Mouse (Mus musculus) small intestine, adult 2 months (tissue): Measurements from ENCODE around the gene Gm3043. TPM values are rescaled to one million over a fixed set of nuclear protein-coding genes. Genes with fewer than 3 reads are reported as not detected.
"Not testable (repeated sequence)": the region's sequence is repeated elsewhere in the genome, so short reads cannot be mapped to it uniquely, and the experiment has no call there.

Source experiments
- H3K27ac ChIP-seq: fragments of 200-500 bp; 2 replicates; pipeline ENCODE4 v1.5.1; 2012; ENCODE audit warnings: low read depth, low read length, control low read depth, inconsistent platforms; ENCODE audit not compliant: insufficient read depth
- H3K27me3 ChIP-seq: fragments of 200-500 bp; 2 replicates; pipeline ENCODE4 v1.6.1; 2012; ENCODE audit warnings: mild to moderate bottlenecking, moderate library complexity, low read length, inconsistent platforms; ENCODE audit not compliant: control insufficient read depth, insufficient read depth
- H3K36me3 ChIP-seq: fragments of 200-500 bp; 2 replicates; pipeline ENCODE4 v1.6.1; 2012; ENCODE audit warnings: mild to moderate bottlenecking, low read length, control low read depth, inconsistent platforms; ENCODE audit not compliant: control insufficient read depth, insufficient read depth
- H3K4me1 ChIP-seq: fragments of 200-500 bp; 2 replicates; pipeline ENCODE4 v1.6.1; 2012; ENCODE audit warnings: low read length, inconsistent platforms, mixed read lengths; ENCODE audit not compliant: control insufficient read depth, insufficient read depth, insufficient read length
- H3K4me3 ChIP-seq: fragments of 200-500 bp; 2 replicates; pipeline ENCODE4 v1.5.1; 2012; ENCODE audit warnings: low read depth, mild to moderate bottlenecking, control low read depth, inconsistent platforms, low read length, moderate library complexity
- WGBS: fragments of 180-500 bp; shearing (Covaris S2); methylation state at CpG from one replicate; pipeline ENCODE4 v1.1.7; 2018; 5-methylcytosine and 5-hydroxymethylcytosine counted together
- polyA plus RNA-seq: library from polyadenylated mRNA; depleted of rRNA; stranded (reverse); fragments of >200 nt; gene quantifications from 2 replicates; pipeline ENCODE4 v1.2.3, GENCODE M21; 2012; rRNA removed

Gene Gm3043
- not detected in 2 replicates for polyA plus RNA-seq

- H3K4me3 ChIP-seq, H3K36me3 ChIP-seq, H3K27ac ChIP-seq, H3K27me3 ChIP-seq, H3K4me1 ChIP-seq: not testable (repeated sequence)
- no CpG with 5 or more reads among the region's 3 CpGs for WGBS
Measured at GRCm38 (mm10) chr14:3688483-3688882, at the start of gene Gm3043. Gene Gm3043 (plus strand): TSS chr14:3688783.

- H3K4me3 ChIP-seq, H3K36me3 ChIP-seq, H3K27me3 ChIP-seq, H3K4me1 ChIP-seq, H3K27ac ChIP-seq: not testable (repeated sequence)
- WGBS: no CpG with 5 or more reads among the region's 32 CpGs
Measured at GRCm38 (mm10) chr14:3651730-3652129, 36.9 kb upstream of the Gm3043 start, which contains the start of gene Gm3020. Gene Gm3020 (plus strand): TSS chr14:3652030.

Other genes with a start within 250 kb of the Gm3043 start
- not detected in 2 replicates for gene Gm10408, start 239.4 kb upstream of the Gm3043 start, polyA plus RNA-seq
- gene Gm3012, start 54.3 kb upstream of the Gm3043 start, polyA plus RNA-seq: not detected in 2 replicates
- gene Gm3020, start 36.8 kb upstream of the Gm3043 start, polyA plus RNA-seq: not detected in 2 replicates
- not detected in 2 replicates for gene Gm3002, start 121.3 kb downstream of the Gm3043 start, polyA plus RNA-seq
- gene Gm3033, start 157.5 kb downstream of the Gm3043 start, polyA plus RNA-seq: 0.06 TPM in 1 of 2 replicates, not detected in the other
- not detected in 2 replicates for gene Gm2916, start 195.4 kb downstream of the Gm3043 start, polyA plus RNA-seq
- gene Gm3029, start 243.0 kb downstream of the Gm3043 start, polyA plus RNA-seq: not detected in 2 replicates